Mouse (Mus musculus): ENCODE measurements around the gene Zbtb7b. TPM values are rescaled to one million over a fixed set of nuclear protein-coding genes. Genes with fewer than 3 reads are reported as not detected.

Gene Zbtb7b
- total RNA-seq, 2 experiments from 2014 or later, result 6.9 TPM

GRCm38 (mm10) chr3:89380291-89380690 is 14.3 kb downstream of the Zbtb7b start:
- intact Hi-C loops (cut with DNase I), result no loop called here
- DNase-seq (ENCODE audit: extremely low spot score in 1 of 2, low spot score in 2 of 2), result no peak

- peak in 1 of 2 experiments; percentile 41 for DNase-seq (ENCODE audit: extremely low spot score in 1 of 2, low spot score in 2 of 2)
- intact Hi-C loops (cut with DNase I), result no loop called here
Observed at GRCm38 (mm10) chr3:89379388-89380131, 15.0 kb downstream of the Zbtb7b start.

GRCm38 (mm10) chr3:89378394-89379067 is 16.0 kb downstream of the Zbtb7b start:
- intact Hi-C loops (cut with DNase I), result no loop called here
- peak in 1 of 2 experiments; percentile 88 for DNase-seq (ENCODE audit: extremely low spot score in 1 of 2, low spot score in 2 of 2)

- intact Hi-C loops (cut with DNase I), result no loop called here
- no peak for DNase-seq (ENCODE audit: extremely low spot score in 1 of 2, low spot score in 2 of 2)
Observed at GRCm38 (mm10) chr3:89377831-89378230, 16.7 kb downstream of the Zbtb7b start.

- intact Hi-C loops (cut with DNase I), result no loop called here
- DNase-seq (ENCODE audit: extremely low spot score in 1 of 2, low spot score in 2 of 2), result no peak
Observed at GRCm38 (mm10) chr3:89373581-89374231, 20.9 kb downstream of the Zbtb7b start.

DNA sequence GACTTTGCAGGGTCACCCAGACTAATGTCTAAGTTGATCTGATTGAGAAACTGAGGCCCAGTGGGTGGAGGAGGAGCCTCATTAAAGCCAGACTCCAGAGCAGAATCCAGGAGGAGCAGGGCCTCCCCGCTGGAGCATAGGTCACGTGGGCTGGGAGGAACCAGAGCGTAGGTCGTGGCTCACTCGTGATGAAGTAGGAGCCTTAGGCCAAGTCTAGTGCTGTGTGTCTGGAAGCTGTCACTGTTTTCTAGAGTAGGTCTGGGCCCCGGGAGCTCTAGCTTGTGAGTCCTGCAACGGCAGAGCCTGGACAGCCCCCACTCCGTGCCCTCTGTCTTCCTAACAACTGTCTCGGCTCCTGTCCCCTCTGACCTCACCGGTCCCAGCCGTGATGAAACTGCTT is 27.2 kb downstream of the Zbtb7b start:
- no peak for DNase-seq (ENCODE audit: extremely low spot score in 1 of 2, low spot score in 2 of 2)
- intact Hi-C loops (cut with DNase I), result no loop called here

DNA sequence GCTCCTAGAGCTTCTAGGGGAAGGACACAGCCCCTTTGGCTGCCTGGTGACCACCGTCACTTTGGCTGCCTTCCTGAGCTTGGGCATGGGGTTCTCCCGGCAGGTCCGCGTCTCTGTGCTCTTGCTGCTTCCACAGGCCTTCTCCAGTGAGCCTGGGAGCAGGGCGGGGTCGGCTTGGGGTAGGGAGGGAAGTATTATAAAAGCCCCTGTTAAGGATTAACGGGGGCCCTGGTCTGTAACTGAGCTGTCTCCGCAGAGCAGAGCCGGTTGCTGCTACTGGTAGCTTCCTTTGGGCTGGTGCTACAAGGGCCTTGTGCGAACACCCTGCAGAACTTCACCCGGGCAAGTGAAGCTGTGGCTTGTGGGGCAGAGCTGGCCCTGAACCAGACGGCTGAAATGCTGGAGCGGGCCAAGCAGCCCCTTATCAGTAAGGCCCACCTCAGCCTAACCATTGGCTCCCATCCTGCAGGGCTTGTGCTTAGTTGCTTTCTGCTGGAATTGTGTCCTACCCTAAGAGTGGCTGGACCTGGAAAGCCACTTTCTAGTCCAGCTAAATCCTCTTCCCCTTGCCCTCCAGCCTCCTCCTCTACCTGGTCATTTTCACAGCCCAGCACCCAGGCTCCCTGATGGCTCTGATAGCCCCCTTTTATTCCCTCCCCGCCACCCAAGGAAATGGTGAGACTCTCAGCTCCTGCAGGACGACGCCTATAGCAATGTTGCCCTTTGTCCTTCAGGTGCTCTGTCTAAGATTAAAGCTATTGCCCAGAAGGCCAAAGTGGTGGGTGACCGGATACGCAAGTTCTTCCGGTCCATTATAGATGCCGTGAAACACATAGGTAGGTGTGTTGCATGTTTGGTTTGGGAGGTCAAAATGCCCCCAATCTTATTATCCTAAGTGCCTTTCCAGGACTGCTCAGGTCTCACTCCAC is 28.8 kb downstream of the Zbtb7b start:
- intact Hi-C loops (cut with DNase I), result no loop called here
- DNase-seq (ENCODE audit: extremely low spot score in 1 of 2, low spot score in 2 of 2), result no peak

DNA sequence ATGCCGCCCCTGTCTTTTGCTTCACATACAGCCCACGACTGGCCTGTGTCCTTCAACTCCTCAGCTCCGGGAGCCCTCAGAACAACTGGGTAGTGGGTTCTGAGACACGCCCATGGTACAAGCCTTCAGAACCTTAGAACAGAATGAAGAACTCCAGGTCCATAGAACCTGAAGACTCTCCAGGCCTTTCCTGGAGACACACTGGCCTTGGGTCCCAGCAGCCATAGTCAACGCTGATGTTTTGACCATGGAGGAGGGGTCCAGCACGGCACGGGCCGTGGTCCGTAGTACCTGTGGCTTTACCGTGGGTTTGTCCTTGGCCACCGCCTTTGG is 29.5 kb downstream of the Zbtb7b start, which contains the start of gene Dcst1:
Dcst1 (minus strand) TSS at position 101 of the 333 bp plus-strand sequence.
- intact Hi-C loops (cut with DNase I), result no loop called here
- DNase-seq (ENCODE audit: extremely low spot score in 1 of 2, low spot score in 2 of 2), result no peak

DNA sequence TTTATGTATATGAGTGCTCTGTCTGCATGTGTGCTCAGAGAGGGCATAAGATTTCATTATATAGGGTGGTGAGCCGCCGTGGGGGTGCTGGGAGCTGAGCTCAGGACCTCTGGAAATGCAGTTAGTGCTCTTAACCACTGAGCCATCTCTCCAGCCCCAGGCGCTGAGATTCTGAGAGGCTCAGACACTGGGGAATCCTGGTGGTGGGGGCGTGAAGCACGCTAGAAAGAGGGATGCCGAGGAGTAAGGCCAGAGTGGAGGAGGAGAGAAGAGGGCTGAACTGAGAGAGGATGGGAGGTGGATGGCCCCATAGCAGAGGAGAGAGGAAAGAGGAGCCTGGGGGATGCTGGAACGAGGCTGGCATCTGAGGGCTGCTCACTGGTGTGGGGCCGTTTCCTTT is 29.9 kb downstream of the Zbtb7b start:
- intact Hi-C loops (cut with DNase I), result no loop called here
- DNase-seq (ENCODE audit: extremely low spot score in 1 of 2, low spot score in 2 of 2), result no peak

DNA sequence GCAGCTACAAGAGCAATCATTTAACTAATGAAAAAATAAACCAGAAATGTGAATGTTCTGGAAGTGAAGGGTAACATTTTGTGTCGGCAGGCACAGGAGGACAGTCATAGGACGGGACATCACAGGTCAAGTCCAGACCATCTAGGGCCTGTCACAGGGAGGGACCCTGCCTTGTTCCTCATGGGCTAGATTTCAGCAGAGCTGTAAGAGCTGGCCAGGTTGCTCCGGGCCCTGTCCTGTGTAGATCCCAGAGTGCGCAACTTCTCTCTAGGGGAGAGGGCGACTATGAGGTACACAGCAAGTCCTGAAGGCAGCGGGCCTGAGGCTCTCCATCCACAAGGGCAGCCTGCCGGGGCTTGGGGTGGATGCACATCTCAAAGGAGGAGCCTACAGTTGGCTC is 32.9 kb downstream of the Zbtb7b start, which contains the start of gene Dcst2:
Dcst2 (plus strand) TSS at position 301 of the 400 bp plus-strand sequence.
- DNase-seq (ENCODE audit: extremely low spot score in 1 of 2, low spot score in 2 of 2), result no peak
- intact Hi-C loops (cut with DNase I), result no loop called here

DNA sequence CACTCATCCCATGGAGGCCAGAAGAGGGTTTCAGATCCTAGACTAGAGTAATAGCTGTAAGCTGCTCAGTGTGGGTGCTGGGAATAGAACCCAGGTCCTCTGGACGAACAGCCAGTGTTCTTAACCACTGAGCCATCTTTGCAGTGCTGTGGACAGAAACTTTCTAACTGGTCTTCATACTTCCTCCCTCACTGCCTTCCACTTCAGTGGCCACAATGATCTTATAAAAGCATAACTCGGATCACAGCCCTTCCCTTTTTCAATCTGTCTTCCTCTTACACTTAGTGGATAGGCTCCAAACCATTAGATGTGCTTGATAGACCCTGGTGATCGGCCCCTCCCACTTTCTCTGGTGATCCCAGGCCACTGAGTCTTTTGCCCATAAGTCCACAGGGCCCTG is 34.3 kb downstream of the Zbtb7b start:
- no peak for DNase-seq (ENCODE audit: extremely low spot score in 1 of 2, low spot score in 2 of 2)
- intact Hi-C loops (cut with DNase I), result no loop called here

DNA sequence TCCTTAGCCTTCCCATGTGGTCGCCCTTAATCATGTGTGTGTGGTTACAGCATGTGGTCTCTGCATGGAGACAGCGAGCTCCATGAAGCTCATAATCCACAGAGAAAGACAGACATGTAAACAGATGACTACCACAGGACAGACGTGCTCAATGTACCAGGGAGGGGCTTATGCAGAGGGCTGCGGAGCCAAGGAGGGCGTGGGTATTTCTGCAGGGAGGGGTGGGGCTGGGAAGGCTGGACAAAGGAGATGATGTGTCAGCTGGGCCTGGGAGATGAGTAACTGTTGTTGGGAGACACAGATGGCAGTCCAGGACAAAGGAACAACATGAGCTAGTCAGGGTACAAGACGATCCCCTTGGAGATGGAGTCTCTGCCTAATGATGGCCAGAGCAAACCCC is 34.9 kb downstream of the Zbtb7b start:
- DNase-seq (ENCODE audit: extremely low spot score in 1 of 2, low spot score in 2 of 2), result no peak
- intact Hi-C loops (cut with DNase I), result no loop called here

GRCm38 (mm10) chr3:89356029-89356428 is 38.5 kb downstream of the Zbtb7b start:
- intact Hi-C loops (cut with DNase I), result no loop called here
- DNase-seq (ENCODE audit: extremely low spot score in 1 of 2, low spot score in 2 of 2), result no peak

DNA sequence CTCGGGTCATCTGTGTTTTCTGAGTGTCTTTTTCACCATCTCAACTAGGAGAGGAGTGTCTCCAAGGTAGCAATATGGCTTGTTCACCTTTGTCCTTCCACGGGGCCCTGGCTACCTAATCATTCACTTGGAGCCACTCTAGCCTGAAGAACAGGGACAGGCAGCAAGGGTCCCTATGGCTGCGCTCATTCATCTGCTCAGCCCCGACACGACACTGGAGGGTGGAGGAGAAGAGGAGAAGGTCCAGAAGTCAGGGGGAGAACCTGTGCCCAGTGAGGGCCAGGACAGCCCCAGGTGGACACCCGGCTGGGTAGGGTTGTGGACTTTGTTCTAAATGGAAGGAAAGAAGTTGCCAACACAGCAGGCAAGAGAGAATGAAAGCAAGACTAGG is 39.1 kb downstream of the Zbtb7b start:
- DNase-seq (ENCODE audit: extremely low spot score in 1 of 2, low spot score in 2 of 2), result no peak
- intact Hi-C loops (cut with DNase I), result no loop called here

- intact Hi-C loops (cut with DNase I), result loop anchor here (5.0 kb wide), 1 partner anchor 38 kb away; no protein-coding TSS in a partner anchor
- DNase-seq (ENCODE audit: extremely low spot score in 1 of 2, low spot score in 2 of 2), result peak in 1 of 2 experiments; percentile 88
Observed at GRCm38 (mm10) chr3:89354816-89355511, 39.6 kb downstream of the Zbtb7b start.

- DNase-seq (ENCODE audit: extremely low spot score in 1 of 2, low spot score in 2 of 2), result no peak
- intact Hi-C loops (cut with DNase I), result loop anchor here (5.0 kb wide), 1 partner anchor 34 kb away; no protein-coding TSS in a partner anchor
Observed at GRCm38 (mm10) chr3:89351271-89351670, 43.3 kb downstream of the Zbtb7b start.

- intact Hi-C loops (cut with DNase I), result loop anchor here (5.0 to 10.0 kb wide), 3 partner anchors 33 to 425 kb away; partner anchors contain the start of gene Ube2q1
- DNase-seq (ENCODE audit: extremely low spot score in 1 of 2, low spot score in 2 of 2), result peak; percentile 76 to 92
Observed at GRCm38 (mm10) chr3:89349869-89350501, 44.6 kb downstream of the Zbtb7b start, which contains the start of gene Adam15. Gene Adam15 (minus strand): TSS chr3:89349996.

Data from left cerebral cortex, postnatal 10 days (tissue).